Mouse (Mus musculus) G1E (cell line): Measurements from ENCODE around the gene H1fx. TPM values are rescaled to one million over a fixed set of nuclear protein-coding genes. Genes with fewer than 3 reads are reported as not detected.
A peak's percentile ranks its signal among the peaks of the same experiment; 100 is the strongest.

Source experiments
- ATAC-seq: 2 replicates; pipeline ENCODE4 v1.8.0; 2016; ENCODE audit warnings: mild to moderate bottlenecking; ENCODE audit not compliant: insufficient number of reproducible peaks, poor library complexity, low FRiP score, severe bottlenecking; ENCODE audit errors: extremely low read depth
- DNase-seq: peaks from one replicate; pipeline ENCODE4 v3.0.0; 2012; ENCODE audit warnings: low spot score
- H3K27me3 ChIP-seq: 2 replicates; pipeline ENCODE4 v1.6.1; 2012; ENCODE audit warnings: mild to moderate bottlenecking, low read length, inconsistent platforms; ENCODE audit not compliant: insufficient read depth
- H3K36me3 ChIP-seq: replicated peaks from 2 replicates; pipeline ENCODE3; 2012; ENCODE audit warnings: mild to moderate bottlenecking, inconsistent platforms
- H3K4me1 ChIP-seq: 2 replicates; pipeline ENCODE4 v1.6.1; 2012; ENCODE audit warnings: low read depth, low read length, inconsistent platforms, mixed read lengths; ENCODE audit not compliant: insufficient read depth
- H3K4me3 ChIP-seq: 2 replicates; pipeline ENCODE4 v1.5.1; 2012; ENCODE audit warnings: low read depth, mild to moderate bottlenecking, inconsistent platforms, low read length, moderate library complexity, mixed read lengths
- H3K9me3 ChIP-seq: replicated peaks from 2 replicates; pipeline ENCODE4 v1.6.1; 2012; ENCODE audit warnings: inconsistent platforms
- CTCF ChIP-seq: IDR thresholded peaks from 2 replicates; pipeline ENCODE4 v1.5.1; 2012; ENCODE audit warnings: low read depth, low read length, inconsistent platforms, mixed read lengths
- GATA1 ChIP-seq: IDR thresholded peaks from 2 replicates; pipeline ENCODE4 v1.6.1; 2012; ENCODE audit warnings: borderline replicate concordance, low read length, inconsistent platforms, mixed read lengths
- GATA2 ChIP-seq: IDR thresholded peaks from 2 replicates; pipeline ENCODE4 v1.6.1; 2012; ENCODE audit warnings: low read depth, low read length, inconsistent platforms, borderline replicate concordance
- POLR2AphosphoS5 ChIP-seq: IDR thresholded peaks from 2 replicates; pipeline ENCODE4 v1.6.1; 2012; ENCODE audit warnings: low read depth, low read length, inconsistent platforms; ENCODE audit not compliant: insufficient replicate concordance
- TAL1 ChIP-seq: conservative IDR thresholded peaks from 2 replicates; pipeline ENCODE4 v1.6.1; 2012; ENCODE audit warnings: low read depth, low read length, inconsistent platforms, mixed read lengths
- polyA plus RNA-seq: library from polyadenylated mRNA; stranded (reverse); fragments of >175 nt; gene quantifications from 2 replicates; pipeline ENCODE4 v1.2.3, GENCODE M21; 2012
- total RNA-seq, 2 experiments: library from RNA; stranded (forward) in 1 of 2; stranded (reverse) in 1 of 2; fragments of 200-1000 nt in 1 of 2; fragments of >200 nt in 1 of 2; fragmentation: Nextera tagmentation in 1 of 2; gene quantifications; 2 replicates each; pipeline ENCODE4 v1.2.3; 2014 to 2017

Gene H1fx
- total RNA-seq (2014; fragmentation: Nextera tagmentation) (not detected in 2 replicates), total RNA-seq (2017) (not detected in 2 replicates), polyA plus RNA-seq (not detected in 2 replicates)

DNA sequence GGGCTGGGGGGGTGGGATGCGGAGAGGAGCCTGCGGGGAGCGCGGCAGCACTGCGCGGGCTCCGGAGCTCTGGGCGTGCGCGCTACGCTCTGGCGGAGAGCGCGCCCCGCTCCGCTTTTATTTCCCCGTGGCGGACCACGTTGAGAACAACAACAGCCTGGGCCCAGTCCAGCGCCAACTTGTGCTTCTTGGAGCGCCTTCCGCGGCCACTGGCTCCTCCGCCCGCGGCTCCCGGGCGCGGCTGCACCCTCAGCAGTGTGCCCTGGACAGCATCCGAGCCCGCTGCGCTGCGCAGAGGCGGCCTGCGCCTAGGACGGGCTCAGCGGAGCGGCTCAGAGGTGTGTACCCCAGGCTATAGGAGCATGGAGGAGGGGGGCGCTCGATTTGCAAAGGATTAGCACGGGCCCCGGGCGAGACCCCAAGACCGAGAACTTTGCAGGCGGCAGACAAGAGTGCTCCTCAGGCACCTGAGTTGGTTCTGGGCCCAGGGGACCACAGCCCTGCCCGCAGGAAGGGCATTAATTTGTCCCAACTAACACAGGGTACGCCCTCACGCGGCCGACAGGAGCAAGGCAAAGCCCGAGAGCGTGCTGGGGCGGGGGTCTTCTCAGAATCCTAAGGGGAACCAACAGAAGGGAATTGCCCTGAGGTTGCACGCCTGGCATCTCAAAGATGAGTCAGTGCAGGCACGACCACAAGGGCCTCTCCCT is at the start of gene H1fx:
TSS of gene H1fx (minus strand) at position 91 of the 710 bp plus-strand sequence.
- DNase-seq (no peak), ATAC-seq (no peak)
- H3K4me3 ChIP-seq, result no peak within 1 kb of the TSS; the same call in 1 of the 2 replicates
- no peak for TF ChIP-seq TAL1
- TF ChIP-seq GATA2, result no peak
- no peak for TF ChIP-seq GATA1
- no peak for TF ChIP-seq POLR2AphosphoS5
- no peak for TF ChIP-seq CTCF
- no peaks in the 10 kb centered on the region for H3K4me1 ChIP-seq
- peaks cover 15% of the 10 kb centered on the region for H3K9me3 ChIP-seq
- no peaks in the 10 kb centered on the region for H3K36me3 ChIP-seq
- peaks cover 75% of the 10 kb centered on the region for H3K27me3 ChIP-seq

- H3K36me3 ChIP-seq, result peaks cover 87% of the 10 kb centered on the region
- ATAC-seq (no peak), DNase-seq (no peak)
- no peak overlapping the region for H3K4me3 ChIP-seq
- no peaks in the 10 kb centered on the region for H3K9me3 ChIP-seq
- H3K27me3 ChIP-seq, result no peaks in the 10 kb centered on the region
- TF ChIP-seq POLR2AphosphoS5 (no peak), TAL1 (no peak)
- peaks cover 28% of the 10 kb centered on the region; the same call in 1 of the 2 replicates for H3K4me1 ChIP-seq
Observed at GRCm38 (mm10) chr6:88030432-88030831, 49.0 kb upstream of the H1fx start.

DNA sequence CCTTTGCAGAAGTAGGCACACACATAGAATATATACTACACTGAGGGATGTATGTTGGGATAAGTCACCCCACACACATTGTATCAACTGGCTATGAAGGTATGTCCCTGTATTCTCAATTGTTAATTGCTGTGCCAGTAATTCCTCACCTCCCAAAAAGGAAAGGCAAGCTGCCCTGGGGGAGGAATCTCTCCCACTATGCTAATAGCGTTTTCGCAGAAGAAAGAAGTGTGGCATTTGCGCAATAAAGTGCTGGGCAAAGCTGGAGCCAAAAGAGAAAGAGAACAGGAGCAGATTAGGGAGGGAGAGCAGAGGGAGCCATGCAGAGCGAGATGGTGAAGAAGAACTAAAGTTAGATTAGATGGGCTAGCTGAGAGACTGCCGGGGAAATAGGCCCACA is 46.0 kb upstream of the H1fx start:
- ATAC-seq, result no peak
- H3K9me3 ChIP-seq, result no peaks in the 10 kb centered on the region
- no peak for TF ChIP-seq CTCF
- no peaks in the 10 kb centered on the region for H3K27me3 ChIP-seq
- H3K4me3 ChIP-seq, result no peak overlapping the region
- peaks cover 91% of the 10 kb centered on the region for H3K36me3 ChIP-seq
- no peak for DNase-seq
- H3K4me1 ChIP-seq, result peaks cover 21% of the 10 kb centered on the region; the same call in 1 of the 2 replicates

- Histone ChIP-seq H3K4me1 (peaks cover 25% of the 10 kb centered on the region), H3K36me3 (peaks cover 81% of the 10 kb centered on the region), H3K9me3 (no peaks in the 10 kb centered on the region), H3K4me3 (no peak overlapping the region), H3K27me3 (no peaks in the 10 kb centered on the region)
- DNase-seq (no peak), ATAC-seq (no peak)
- TF ChIP-seq GATA2, result no peak
- TF ChIP-seq CTCF, result no peak
- TF ChIP-seq GATA1, result no peak
- TF ChIP-seq POLR2AphosphoS5, result no peak
- no peak for TF ChIP-seq TAL1
Observed at GRCm38 (mm10) chr6:88023316-88023890, 42.0 kb upstream of the H1fx start.

DNA sequence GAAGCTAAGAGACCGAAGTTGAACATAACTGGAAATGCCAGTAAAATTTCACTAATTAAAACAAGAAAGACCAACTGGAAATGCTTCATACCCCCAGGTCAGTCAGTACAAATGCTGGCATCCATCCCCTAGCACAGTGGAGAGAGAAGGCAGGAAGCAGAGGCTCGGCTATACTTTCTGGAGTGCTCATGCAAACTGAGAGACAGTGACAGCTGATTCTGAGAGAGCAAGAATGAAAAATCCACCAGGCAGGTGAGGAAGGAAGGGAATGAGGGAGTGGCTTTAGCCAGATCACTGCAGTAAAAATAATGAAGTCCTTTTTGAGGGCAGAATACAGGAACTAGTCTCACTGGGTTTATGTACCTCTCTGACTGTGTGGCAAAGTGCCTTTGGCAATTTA is 37.7 kb upstream of the H1fx start:
- Histone ChIP-seq H3K27me3 (no peaks in the 10 kb centered on the region), H3K4me1 (peaks cover 51% of the 10 kb centered on the region), H3K36me3 (peaks cover 75% of the 10 kb centered on the region), H3K4me3 (no peak overlapping the region), H3K9me3 (no peaks in the 10 kb centered on the region)
- DNase-seq (no peak), ATAC-seq (no peak)
- TF ChIP-seq TAL1, result no peak
- no peak for TF ChIP-seq POLR2AphosphoS5
- TF ChIP-seq CTCF, result no peak
- no peak for TF ChIP-seq GATA1
- no peak for TF ChIP-seq GATA2

- no peaks in the 10 kb centered on the region for H3K9me3 ChIP-seq
- H3K4me1 ChIP-seq, result peaks cover 62% of the 10 kb centered on the region
- no peaks in the 10 kb centered on the region for H3K27me3 ChIP-seq
- ATAC-seq, result no peak
- peaks cover 77% of the 10 kb centered on the region for H3K36me3 ChIP-seq
- TF ChIP-seq TAL1, result no peak
- TF ChIP-seq GATA2, result no peak
- TF ChIP-seq GATA1, result no peak
- TF ChIP-seq POLR2AphosphoS5, result no peak
- no peak for TF ChIP-seq CTCF
- no peak overlapping the region for H3K4me3 ChIP-seq
- DNase-seq, result no peak
Observed at GRCm38 (mm10) chr6:88017821-88018220, 36.4 kb upstream of the H1fx start.

DNA sequence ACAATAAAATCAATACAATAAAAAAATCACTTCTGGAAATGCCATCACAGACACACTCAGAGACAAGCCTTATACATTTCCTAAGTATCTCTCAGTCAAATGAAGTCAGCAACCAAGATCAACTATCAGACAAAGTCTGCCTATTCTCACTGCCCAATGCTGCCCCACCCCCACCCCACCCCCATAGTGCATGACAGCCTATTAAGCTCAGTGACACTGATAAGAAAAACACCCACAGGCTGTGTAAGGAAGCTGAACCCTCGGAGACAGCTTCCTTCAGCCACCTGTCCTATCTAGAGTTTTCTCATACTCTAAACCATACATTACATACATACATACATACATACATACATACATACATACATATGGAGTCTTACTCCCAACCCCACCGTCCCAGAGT is 34.4 kb upstream of the H1fx start:
- ATAC-seq (no peak), DNase-seq (peak; percentile 35)
- Histone ChIP-seq H3K4me1 (peaks cover 64% of the 10 kb centered on the region), H3K36me3 (peaks cover 80% of the 10 kb centered on the region), H3K27me3 (no peaks in the 10 kb centered on the region), H3K9me3 (no peaks in the 10 kb centered on the region), H3K4me3 (no peak overlapping the region)
- no peak for TF ChIP-seq TAL1
- TF ChIP-seq CTCF, result no peak
- no peak for TF ChIP-seq POLR2AphosphoS5
- TF ChIP-seq GATA1, result no peak
- no peak for TF ChIP-seq GATA2
